Mouse (Mus musculus) small intestine, adult 2 months (tissue): ENCODE measurements around the gene Gm6525. TPM values are rescaled to one million over a fixed set of nuclear protein-coding genes. Genes with fewer than 3 reads are reported as not detected.

ENCODE experiments used
- H3K27ac ChIP-seq: fragments of 200-500 bp; 2 replicates; pipeline ENCODE4 v1.5.1; 2012; ENCODE audit warnings: low read depth, low read length, control low read depth, inconsistent platforms; ENCODE audit not compliant: insufficient read depth
- H3K27me3 ChIP-seq: fragments of 200-500 bp; 2 replicates; pipeline ENCODE4 v1.6.1; 2012; ENCODE audit warnings: mild to moderate bottlenecking, moderate library complexity, low read length, inconsistent platforms; ENCODE audit not compliant: control insufficient read depth, insufficient read depth
- H3K36me3 ChIP-seq: fragments of 200-500 bp; 2 replicates; pipeline ENCODE4 v1.6.1; 2012; ENCODE audit warnings: mild to moderate bottlenecking, low read length, control low read depth, inconsistent platforms; ENCODE audit not compliant: control insufficient read depth, insufficient read depth
- H3K4me1 ChIP-seq: fragments of 200-500 bp; 2 replicates; pipeline ENCODE4 v1.6.1; 2012; ENCODE audit warnings: low read length, inconsistent platforms, mixed read lengths; ENCODE audit not compliant: control insufficient read depth, insufficient read depth, insufficient read length
- H3K4me3 ChIP-seq: fragments of 200-500 bp; 2 replicates; pipeline ENCODE4 v1.5.1; 2012; ENCODE audit warnings: low read depth, mild to moderate bottlenecking, control low read depth, inconsistent platforms, low read length, moderate library complexity
- CTCF ChIP-seq: fragments of 200-500 bp; IDR thresholded peaks from 2 replicates; pipeline ENCODE4 v1.5.1; 2012; ENCODE audit warnings: low read depth, mild to moderate bottlenecking, control low read depth, inconsistent platforms, low read length, moderate library complexity, mixed read lengths; ENCODE audit not compliant: insufficient replicate concordance, insufficient read length; ENCODE audit errors: extremely low read depth
- POLR2A ChIP-seq: fragments of 200-500 bp; IDR thresholded peaks from 2 replicates; pipeline ENCODE4 v1.6.1; 2012; ENCODE audit warnings: low read depth, mild to moderate bottlenecking, control low read depth, inconsistent platforms, low read length, moderate library complexity
- WGBS: fragments of 180-500 bp; shearing (Covaris S2); methylation state at CpG from one replicate; pipeline ENCODE4 v1.1.7; 2018; 5-methylcytosine and 5-hydroxymethylcytosine counted together
- polyA plus RNA-seq: library from polyadenylated mRNA; depleted of rRNA; stranded (reverse); fragments of >200 nt; gene quantifications from 2 replicates; pipeline ENCODE4 v1.2.3, GENCODE M21; 2012; rRNA removed

The Gm6525 gene
- not detected in 2 replicates for polyA plus RNA-seq

GRCm38 (mm10) chr3:84173581-84174154 lies at the start of gene Gm6525:
TSS of gene Gm6525 (plus strand) at chr3:84174104.
- 78% methylated on average over 11 of the region's 11 CpGs for WGBS
- Histone ChIP-seq H3K4me3 (no peak within 1 kb of the TSS), H3K36me3 (peaks cover 32% of the 10 kb centered on the region), H3K27ac (no peak within 1 kb of the TSS), H3K4me1 (no peaks in the 10 kb centered on the region; the same call in 1 of the 2 replicates), H3K27me3 (no peaks in the 10 kb centered on the region)
- TF ChIP-seq CTCF (no peak), POLR2A (no peak)

- no peaks in the 10 kb centered on the region for H3K27me3 ChIP-seq
- no peak overlapping the region for H3K27ac ChIP-seq
- TF ChIP-seq POLR2A (no peak), CTCF (no peak)
- H3K4me3 ChIP-seq: no peak overlapping the region
- peaks cover 10% of the 10 kb centered on the region; the same call in 1 of the 2 replicates for H3K4me1 ChIP-seq
- WGBS: 73% methylated on average over 6 of the region's 6 CpGs
- H3K36me3 ChIP-seq: no peaks in the 10 kb centered on the region
These were observed 48.1 kb upstream of the Gm6525 start for GRCm38 (mm10) chr3:84125704-84126289.

- peaks cover 10% of the 10 kb centered on the region; the same call in 1 of the 2 replicates for H3K4me1 ChIP-seq
- no peaks in the 10 kb centered on the region for H3K36me3 ChIP-seq
- H3K27me3 ChIP-seq: no peaks in the 10 kb centered on the region
- H3K4me3 ChIP-seq: no peak overlapping the region
- no peak for TF ChIP-seq CTCF
- TF ChIP-seq POLR2A: no peak
- H3K27ac ChIP-seq: no peak overlapping the region
- 72% methylated on average over 3 of the region's 3 CpGs for WGBS
These were observed 47.2 kb upstream of the Gm6525 start for GRCm38 (mm10) chr3:84126721-84127120.

GRCm38 (mm10) chr3:84127431-84127830 lies 46.5 kb upstream of the Gm6525 start:
- peaks cover 10% of the 10 kb centered on the region; the same call in 1 of the 2 replicates for H3K4me1 ChIP-seq
- H3K27ac ChIP-seq: no peak overlapping the region
- no peak overlapping the region for H3K4me3 ChIP-seq
- no peaks in the 10 kb centered on the region for H3K27me3 ChIP-seq
- TF ChIP-seq CTCF: no peak
- no peak for TF ChIP-seq POLR2A
- H3K36me3 ChIP-seq: no peaks in the 10 kb centered on the region
- 90% methylated on average over 2 of the region's 2 CpGs for WGBS

- H3K27me3 ChIP-seq: no peaks in the 10 kb centered on the region
- whole genome bisulfite sequencing: 28% methylated on average over 11 of the region's 11 CpGs
- H3K27ac ChIP-seq: 0 out of 2 replicates have a peak overlapping the region, but pooled peaks have one; percentile 5
- no peak overlapping the region for H3K4me3 ChIP-seq
- no peak for TF ChIP-seq POLR2A
- no peak for TF ChIP-seq CTCF
- no peaks in the 10 kb centered on the region for H3K36me3 ChIP-seq
- peaks cover 10% of the 10 kb centered on the region; the same call in 1 of the 2 replicates for H3K4me1 ChIP-seq
These were observed 44.7 kb upstream of the Gm6525 start for GRCm38 (mm10) chr3:84128871-84129870.

- no peaks in the 10 kb centered on the region for H3K36me3 ChIP-seq
- 75% methylated on average over 5 of the region's 5 CpGs for WGBS
- H3K27ac ChIP-seq: no peak overlapping the region
- no peaks in the 10 kb centered on the region for H3K27me3 ChIP-seq
- peaks cover 14% of the 10 kb centered on the region for H3K4me1 ChIP-seq
- H3K4me3 ChIP-seq: no peak overlapping the region
- TF ChIP-seq POLR2A (no peak), CTCF (no peak)
These were observed 43.1 kb upstream of the Gm6525 start for GRCm38 (mm10) chr3:84130776-84131175.

GRCm38 (mm10) chr3:84131369-84131768 lies 42.5 kb upstream of the Gm6525 start:
- TF ChIP-seq CTCF (no peak), POLR2A (no peak)
- H3K4me1 ChIP-seq: peaks cover 15% of the 10 kb centered on the region
- 87% methylated on average over 3 of the region's 3 CpGs for WGBS
- no peak overlapping the region for H3K27ac ChIP-seq
- H3K4me3 ChIP-seq: no peak overlapping the region
- H3K27me3 ChIP-seq: no peaks in the 10 kb centered on the region
- no peaks in the 10 kb centered on the region for H3K36me3 ChIP-seq
